15 mouse cellular contexts compared by ENCODE assay signal in genomic region chr11:50506820-50507497, GRCm38 (mm10).
A peak's percentile ranks its signal among the peaks of the same experiment; 100 is the strongest.
DNase-seq lines count a peak whose midpoint lies in the region; ATAC-seq lines count a peak whose summit lies in the region.
"Had no signal": no experiment of that assay in that cellular context is flagged by ENCODE, and none has a peak within 500 bp of the region (broad histone marks: within the 10 kb centered on the region; RNA-seq: fewer than 3 reads in every experiment).

No protein-coding gene starts in this region.

- peak; percentile 28 for DNase-seq in neural tube, embryonic 10.5 days (ENCODE audit: extremely low spot score, low spot score)
- no peak for DNase-seq in heart, adult 8-10 months (ENCODE audit: low spot score)
- no peak for DNase-seq in left cerebral cortex, postnatal 36 days (ENCODE audit: low spot score in 2 of 2)
- DNase-seq: cerebellum, postnatal 10 days; kidney, adult 18-20 months; kidney, postnatal 14 days; lung, postnatal 10 days had no signal

- H3K9ac ChIP-seq in neural tube, embryonic 15.5 days (replicated peaks), result no peak overlapping the region
- H3K9ac ChIP-seq in forebrain, embryonic 15.5 days (replicated peaks), result no peak overlapping the region
- H3K9ac ChIP-seq in midbrain, embryonic 12.5 days (replicated peaks), result 0 out of 2 replicates have a peak overlapping the region, but pooled peaks have one; percentile 25
- no peak overlapping the region for H3K9ac ChIP-seq in neural tube, embryonic 14.5 days (replicated peaks; ENCODE audit: low read depth, low read length)
- no peak overlapping the region for H3K9ac ChIP-seq in intestine, embryonic 16.5 days (ENCODE audit: low read depth, low read length)
- H3K9ac ChIP-seq: heart, embryonic 15.5 days; limb, embryonic 13.5 days; liver, embryonic 14.5 days had no signal

- H3K27me3 ChIP-seq in neural tube, embryonic 15.5 days (replicated peaks), result no peaks in the 10 kb centered on the region
- no peaks in the 10 kb centered on the region for H3K27me3 ChIP-seq in forebrain, embryonic 15.5 days
- 0 out of 2 replicates have a peak, but pooled peaks cover 3% of the 10 kb centered on the region for H3K27me3 ChIP-seq in midbrain, embryonic 12.5 days
- no peaks in the 10 kb centered on the region for H3K27me3 ChIP-seq in neural tube, embryonic 14.5 days (ENCODE audit: control insufficient read depth, insufficient read depth, low read length)
- no peaks in the 10 kb centered on the region for H3K27me3 ChIP-seq in intestine, embryonic 16.5 days (replicated peaks; ENCODE audit: control insufficient read depth, insufficient read depth, low read length)
- H3K27me3 ChIP-seq: heart, embryonic 15.5 days; limb, embryonic 13.5 days had no signal

- H3K27ac ChIP-seq in neural tube, embryonic 15.5 days (replicated peaks), result no peak overlapping the region
- H3K27ac ChIP-seq in forebrain, embryonic 15.5 days (replicated peaks), result no peak overlapping the region
- peak overlapping the region; percentile 79 for H3K27ac ChIP-seq in midbrain, embryonic 12.5 days (replicated peaks)
- no peak overlapping the region for H3K27ac ChIP-seq in neural tube, embryonic 14.5 days (ENCODE audit: low read depth, low read length)
- H3K27ac ChIP-seq in intestine, embryonic 16.5 days (ENCODE audit: low read length), result no peak overlapping the region
- H3K27ac ChIP-seq: heart, embryonic 15.5 days; limb, embryonic 13.5 days; liver, embryonic 14.5 days had no signal

- no peak overlapping the region for H3K4me3 ChIP-seq in neural tube, embryonic 15.5 days (replicated peaks)
- H3K4me3 ChIP-seq in forebrain, embryonic 15.5 days, result no peak overlapping the region
- H3K4me3 ChIP-seq in midbrain, embryonic 12.5 days, result no peak overlapping the region
- H3K4me3 ChIP-seq in neural tube, embryonic 14.5 days (ENCODE audit: low read depth, low read length), result no peak overlapping the region
- H3K4me3 ChIP-seq in intestine, embryonic 16.5 days (ENCODE audit: low read length), result no peak overlapping the region
- H3K4me3 ChIP-seq: heart, embryonic 15.5 days; limb, embryonic 13.5 days had no signal

- intact Hi-C loops in left cerebral cortex, postnatal 36 days (cut with DNase I), result no loop called here

- no peak overlapping the region for H3K4me2 ChIP-seq in neural tube, embryonic 15.5 days
- H3K4me2 ChIP-seq in forebrain, embryonic 15.5 days (replicated peaks), result no peak overlapping the region
- no peak overlapping the region; the same call in 1 of the 2 replicates for H3K4me2 ChIP-seq in midbrain, embryonic 12.5 days (replicated peaks)
- H3K4me2 ChIP-seq in neural tube, embryonic 14.5 days (ENCODE audit: low read depth, low read length), result no peak overlapping the region
- no peak overlapping the region for H3K4me2 ChIP-seq in intestine, embryonic 16.5 days (ENCODE audit: low read depth, low read length)
- H3K4me2 ChIP-seq: heart, embryonic 15.5 days; limb, embryonic 13.5 days had no signal

- H3K4me1 ChIP-seq in neural tube, embryonic 15.5 days, result peaks cover 8% of the 10 kb centered on the region; the same call in 1 of the 2 replicates
- peaks cover 8% of the 10 kb centered on the region for H3K4me1 ChIP-seq in forebrain, embryonic 15.5 days
- H3K4me1 ChIP-seq in midbrain, embryonic 12.5 days, result peaks cover 21% of the 10 kb centered on the region
- peaks cover 5% of the 10 kb centered on the region; the same call in 1 of the 2 replicates for H3K4me1 ChIP-seq in neural tube, embryonic 14.5 days (ENCODE audit: control insufficient read depth, insufficient read depth, low read length)
- no peaks in the 10 kb centered on the region for H3K4me1 ChIP-seq in intestine, embryonic 16.5 days (ENCODE audit: control insufficient read depth, insufficient read depth, low read length)
- H3K4me1 ChIP-seq: heart, embryonic 15.5 days; limb, embryonic 13.5 days had no signal

- no peaks in the 10 kb centered on the region for H3K9me3 ChIP-seq in neural tube, embryonic 15.5 days (replicated peaks)
- no peaks in the 10 kb centered on the region for H3K9me3 ChIP-seq in forebrain, embryonic 15.5 days
- H3K9me3 ChIP-seq in midbrain, embryonic 12.5 days, result no peaks in the 10 kb centered on the region
- H3K9me3 ChIP-seq in neural tube, embryonic 14.5 days (ENCODE audit: control insufficient read depth, low read length), result no peaks in the 10 kb centered on the region
- no peaks in the 10 kb centered on the region for H3K9me3 ChIP-seq in intestine, embryonic 16.5 days (ENCODE audit: control insufficient read depth, low read length)
- H3K9me3 ChIP-seq: heart, embryonic 15.5 days; limb, embryonic 13.5 days had no signal

- WGBS in neural tube, embryonic 15.5 days, result 26% methylated on average over 5 of the region's 5 CpGs
- 39% methylated on average over 5 of the region's 5 CpGs for WGBS in forebrain, embryonic 15.5 days
- 34% methylated on average over 5 of the region's 5 CpGs for WGBS in midbrain, embryonic 12.5 days
- WGBS in neural tube, embryonic 14.5 days, result 18% methylated on average over 5 of the region's 5 CpGs
- WGBS in intestine, embryonic 16.5 days, result 55% methylated on average over 5 of the region's 5 CpGs

- no peaks in the 10 kb centered on the region for H3K36me3 ChIP-seq in neural tube, embryonic 15.5 days
- no peaks in the 10 kb centered on the region for H3K36me3 ChIP-seq in forebrain, embryonic 15.5 days
- no peaks in the 10 kb centered on the region for H3K36me3 ChIP-seq in midbrain, embryonic 12.5 days
- no peaks in the 10 kb centered on the region for H3K36me3 ChIP-seq in neural tube, embryonic 14.5 days (ENCODE audit: control insufficient read depth, insufficient read depth, low read length)
- no peaks in the 10 kb centered on the region for H3K36me3 ChIP-seq in intestine, embryonic 16.5 days (ENCODE audit: control insufficient read depth, insufficient read depth, low read length)
- H3K36me3 ChIP-seq: heart, embryonic 15.5 days; limb, embryonic 13.5 days had no signal

- no peak; the same call in 1 of the 2 replicates for ATAC-seq in neural tube, embryonic 15.5 days (ENCODE audit: low FRiP score)
- ATAC-seq in forebrain, embryonic 15.5 days (replicated peaks), result peak; percentile 41; the same call in 1 of the 2 replicates
- ATAC-seq in midbrain, embryonic 12.5 days (ENCODE audit: low FRiP score, low read depth), result peak; percentile 89
- ATAC-seq in neural tube, embryonic 14.5 days (ENCODE audit: low read depth), result peak; percentile 51; the same call in 1 of the 2 replicates
- ATAC-seq in intestine, embryonic 16.5 days, result no peak

Comparison
In these comparisons a context has a peak if more than half of its experiments do, and no peak if none do; other contexts are left out.
1. ATAC-seq: peak in forebrain, embryonic 15.5 days (single experiment), midbrain, embryonic 12.5 days (single experiment) and neural tube, embryonic 14.5 days (single experiment); none in neural tube, embryonic 15.5 days (single experiment) and intestine, embryonic 16.5 days (single experiment).